Mouse (Mus musculus): ENCODE results near the gene Gm10720.
"Not testable (repeated sequence)": the region's sequence is repeated elsewhere in the genome, so short reads cannot be mapped to it uniquely, and the experiment has no call there.

DNA sequence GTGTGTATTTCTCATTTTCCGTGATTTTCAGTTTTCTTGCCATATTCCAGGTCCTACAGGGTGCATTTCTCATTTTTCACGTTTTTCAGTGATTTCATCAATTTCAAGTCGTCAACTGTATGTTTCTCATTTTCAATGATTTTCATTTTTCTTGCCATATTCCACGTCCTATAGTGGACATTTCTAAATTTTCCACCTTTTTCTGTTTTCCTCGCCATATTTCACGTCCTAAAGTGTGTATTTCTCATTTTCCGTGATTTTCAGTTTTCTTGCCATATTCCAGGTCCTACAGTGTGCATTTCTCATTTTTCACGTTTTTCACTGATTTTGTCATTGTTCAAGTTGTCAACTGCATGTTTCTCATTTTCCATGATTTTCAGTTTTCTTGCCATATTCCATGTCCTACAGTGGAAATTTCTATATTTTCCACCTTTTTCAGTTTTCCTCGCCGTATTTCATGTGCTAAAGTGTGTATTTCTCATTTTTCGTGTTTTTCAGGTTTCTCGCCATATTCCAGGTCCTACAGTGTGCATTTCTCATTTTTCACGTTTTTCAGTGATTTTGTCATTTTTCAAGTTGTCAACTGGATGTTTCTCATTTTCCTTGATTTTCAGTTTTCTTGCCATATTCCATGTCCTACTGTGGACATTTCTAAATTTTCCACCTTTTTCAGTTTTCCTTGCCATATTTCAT lies 7.0 kb downstream of the Gm10720 start:
- not testable (repeated sequence) for TF ChIP-seq CTCF (IDR thresholded peaks at IDR 0.05; ENCODE audit: extremely low read depth, insufficient read depth, insufficient read length, insufficient replicate concordance); POLR2A (IDR thresholded peaks at IDR 0.05; ENCODE audit: low read depth, low read length)
